Mouse (Mus musculus) left cerebral cortex, postnatal 14 days (tissue): ENCODE measurements around the gene Il31. TPM values are rescaled to one million over a fixed set of nuclear protein-coding genes. Genes with fewer than 3 reads are reported as not detected.

ENCODE experiments used
- DNase-seq, 2 experiments: peaks; one replicate each; pipeline ENCODE4 v3.0.0; 2021 to 2022; ENCODE audit warnings: low spot score in 2 of 2, mixed read lengths in 1 of 2
- intact Hi-C: fragments of 180-260 bp; cut with DNase I; formaldehyde crosslinking; loops from one replicate; pipeline ENCODE4 v1.15.1; 2025
- total RNA-seq, 2 experiments: library from RNA; stranded (reverse); gene quantifications; 2 replicates each; pipeline ENCODE4 v1.2.3; 2021

Il31 gene
- total RNA-seq, 2 experiments from 2014 or later = not detected

GRCm38 (mm10) chr5:123489935-123490334, 646 bp upstream of the Il31 start:
- intact Hi-C loops = loop anchor here (10.0 kb wide), 1 partner anchor 245 kb away; no protein-coding TSS in a partner anchor

GRCm38 (mm10) chr5:123487659-123488395, 1.5 kb downstream of the Il31 start:
- intact Hi-C loops = no loop called here
- no peak for DNase-seq

More at GRCm38 (mm10) chr5:123489935-123490334, 646 bp upstream of the Il31 start:
- DNase-seq = no peak

DNA sequence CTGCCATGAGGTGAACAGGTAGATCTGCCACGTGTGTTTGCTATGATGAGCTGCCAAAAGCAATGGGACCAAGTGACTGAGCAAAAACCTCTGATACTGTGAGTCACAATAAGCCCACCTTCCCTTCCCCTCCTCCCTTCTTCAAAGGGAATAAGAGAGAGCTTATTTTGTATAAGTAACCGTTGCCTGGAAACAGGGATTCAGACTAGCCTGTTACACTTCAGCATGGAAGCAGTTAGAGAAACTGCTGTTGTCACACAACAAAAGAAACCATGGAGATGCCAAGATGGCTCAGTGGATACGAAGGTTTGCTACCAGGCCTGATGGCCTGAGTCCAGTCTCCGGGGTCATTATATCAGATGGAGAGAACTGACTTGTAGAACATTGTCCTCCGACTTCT, 15.5 kb downstream of the Il31 start:
- intact Hi-C loops = no loop called here
- peak in 1 of 2 experiments; percentile 20 for DNase-seq

DNA sequence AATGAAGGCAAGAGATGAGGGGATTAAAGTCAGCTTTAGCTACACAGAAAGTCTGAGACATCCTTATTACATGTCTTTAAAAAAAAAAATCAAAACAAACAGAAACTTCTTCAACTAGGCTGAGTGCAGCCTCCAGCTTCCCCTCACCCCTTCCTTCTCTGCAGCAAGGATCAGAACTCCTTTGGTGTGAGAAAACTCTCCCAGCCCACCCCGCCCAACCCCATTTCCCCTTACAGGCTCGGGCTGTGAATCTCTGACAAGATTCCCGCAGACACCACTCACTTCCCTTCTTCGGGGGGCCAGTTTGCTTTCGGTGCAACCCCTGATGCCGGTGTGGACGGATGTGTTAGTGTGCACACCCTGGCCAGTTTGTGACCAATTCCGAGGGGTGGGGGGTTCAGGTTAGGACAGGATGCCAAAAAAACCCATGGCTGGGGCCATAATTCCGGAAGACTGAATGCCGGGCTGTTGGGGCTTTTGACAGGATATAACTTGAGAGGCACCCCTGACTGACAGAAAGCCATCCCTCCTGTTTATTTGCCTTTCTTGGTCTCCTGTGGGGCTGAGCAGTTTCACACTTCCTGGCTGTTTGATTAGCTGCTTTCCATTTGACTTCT, 18.4 kb downstream of the Il31 start:
- no peak for DNase-seq
- intact Hi-C loops = no loop called here

- intact Hi-C loops = no loop called here
- no peak for DNase-seq
These were observed 24.7 kb downstream of the Il31 start for GRCm38 (mm10) chr5:123464638-123465037.

DNA sequence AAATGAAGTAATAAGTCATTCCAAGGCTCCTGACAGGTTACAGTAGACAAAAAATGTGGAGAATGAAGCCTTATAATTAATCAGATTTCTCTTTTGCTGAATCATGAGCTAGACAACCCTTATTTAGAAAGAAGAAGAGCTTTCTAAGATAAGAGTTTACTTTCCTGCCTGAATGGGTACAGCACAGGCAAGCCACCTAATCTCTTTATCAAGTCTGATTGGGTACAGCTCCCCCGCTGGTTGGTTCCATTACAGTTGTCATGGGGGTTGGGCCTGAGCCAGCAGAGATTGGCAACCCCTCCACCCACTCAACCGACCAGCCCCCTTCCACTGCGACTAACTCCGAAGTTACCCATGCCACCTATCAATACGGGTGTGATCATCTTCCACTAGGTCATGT, 27.9 kb downstream of the Il31 start:
- no peak for DNase-seq
- intact Hi-C loops = no loop called here

GRCm38 (mm10) chr5:123451886-123452285, 37.4 kb downstream of the Il31 start:
- intact Hi-C loops = no loop called here
- no peak for DNase-seq

DNA sequence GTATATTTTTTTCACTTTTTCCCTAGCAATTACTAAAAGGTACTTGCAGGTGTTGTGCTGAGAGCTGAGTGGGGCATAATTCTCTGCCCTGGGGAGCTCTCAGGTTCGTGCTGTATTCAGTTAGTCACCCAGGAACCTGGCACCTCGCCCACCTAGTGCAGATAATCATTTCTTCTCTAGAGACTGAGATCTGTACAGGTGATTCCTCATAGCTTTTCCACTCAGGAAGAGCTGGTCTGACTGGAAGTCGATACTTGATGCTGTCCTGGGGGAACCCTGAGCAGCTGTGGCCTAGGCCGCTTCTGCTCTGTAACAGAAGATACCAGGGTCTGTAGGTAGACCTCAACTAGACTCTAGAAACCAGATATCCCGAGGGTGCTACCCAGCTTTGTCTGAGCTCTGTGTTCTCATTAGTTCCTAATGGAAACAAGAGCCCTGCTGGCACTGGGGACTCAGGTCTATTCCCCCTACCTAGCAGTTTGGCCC, 44.4 kb downstream of the Il31 start:
- intact Hi-C loops = loop anchor here (1.0 to 10.0 kb wide), 2 partner anchors 54 to 170 kb away; no protein-coding TSS in a partner anchor
- no peak for DNase-seq

GRCm38 (mm10) chr5:123444069-123444468, 45.2 kb downstream of the Il31 start:
- intact Hi-C loops = loop anchor here (1.0 to 10.0 kb wide), 2 partner anchors 55 to 171 kb away; no protein-coding TSS in a partner anchor
- DNase-seq = peak; percentile 84 to 87

DNA sequence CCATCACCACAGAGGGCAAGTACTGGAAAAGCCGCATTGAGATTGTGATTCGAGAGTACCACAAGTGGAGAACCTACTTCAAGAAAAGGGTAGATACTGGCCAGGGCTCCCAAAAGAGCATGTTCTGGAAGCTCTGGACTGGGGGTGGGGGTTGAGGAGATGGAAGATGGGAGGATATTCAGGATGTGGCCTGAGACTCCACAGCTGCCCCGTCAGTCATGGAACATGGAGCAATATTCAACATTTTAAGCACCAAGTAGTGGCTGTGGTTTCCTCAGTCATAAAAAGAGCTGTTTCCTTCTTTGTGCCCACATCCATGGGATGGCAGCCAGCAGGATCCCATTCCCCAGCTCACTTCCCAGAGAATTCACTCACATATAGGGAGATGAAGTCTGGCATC, 47.0 kb downstream of the Il31 start:
- DNase-seq = no peak
- intact Hi-C loops = loop anchor here (10.0 kb wide), 1 partner anchor 173 kb away; no protein-coding TSS in a partner anchor

DNA sequence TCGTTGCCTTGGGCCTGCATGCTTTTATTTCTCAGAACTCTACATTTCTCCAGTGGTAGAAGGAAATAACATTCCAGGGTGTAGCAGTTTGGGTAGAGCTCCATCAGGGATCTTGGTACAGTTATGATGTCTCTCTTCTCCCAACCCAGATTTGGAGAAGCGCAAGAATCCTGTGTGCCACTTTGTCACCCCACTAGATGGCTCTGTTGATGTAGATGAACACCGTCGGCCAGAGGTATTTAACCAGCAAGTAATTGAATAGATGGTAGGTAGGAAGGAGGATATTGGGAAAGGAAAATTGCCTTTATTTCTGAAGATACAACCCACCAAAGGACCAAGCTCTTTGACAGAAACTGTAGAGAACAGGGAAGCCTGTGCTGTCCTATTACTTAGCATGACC, 48.6 kb downstream of the Il31 start:
- no peak for DNase-seq
- intact Hi-C loops = loop anchor here (10.0 kb wide), 1 partner anchor 174 kb away; no protein-coding TSS in a partner anchor

- intact Hi-C loops = loop anchor here (5.0 to 10.0 kb wide), 2 partner anchors 175 to 188 kb away; partner anchors contain the start of gene Wdr66
These were observed 49.3 kb downstream of the Il31 start for GRCm38 (mm10) chr5:123439941-123440340.

DNA sequence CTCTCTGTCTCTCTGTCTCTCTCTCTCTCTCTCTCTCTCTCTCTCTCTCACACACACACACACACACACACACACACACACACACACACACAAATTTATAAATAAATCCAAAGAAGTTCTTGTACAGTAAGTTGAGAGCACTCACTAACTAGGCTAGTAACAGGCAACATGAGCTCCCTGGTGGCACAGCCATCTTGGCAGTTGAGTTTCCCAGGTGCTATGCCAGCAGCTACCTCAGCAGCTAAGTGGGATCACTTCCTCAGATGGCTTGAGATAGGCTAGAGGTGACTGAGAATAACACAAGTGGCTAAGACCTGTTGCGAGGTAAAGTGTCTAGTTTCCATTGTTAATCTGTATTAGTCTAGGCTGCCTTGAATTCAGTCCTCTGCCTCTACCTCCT, 50.0 kb downstream of the Il31 start:
- intact Hi-C loops = loop anchor here (5.0 kb wide), 1 partner anchor 187 kb away; the partner anchor contains the start of gene Wdr66
- no peak for DNase-seq

More at GRCm38 (mm10) chr5:123439941-123440340, 49.3 kb downstream of the Il31 start:
- DNase-seq = peak in 1 of 2 experiments; percentile 48

DNA sequence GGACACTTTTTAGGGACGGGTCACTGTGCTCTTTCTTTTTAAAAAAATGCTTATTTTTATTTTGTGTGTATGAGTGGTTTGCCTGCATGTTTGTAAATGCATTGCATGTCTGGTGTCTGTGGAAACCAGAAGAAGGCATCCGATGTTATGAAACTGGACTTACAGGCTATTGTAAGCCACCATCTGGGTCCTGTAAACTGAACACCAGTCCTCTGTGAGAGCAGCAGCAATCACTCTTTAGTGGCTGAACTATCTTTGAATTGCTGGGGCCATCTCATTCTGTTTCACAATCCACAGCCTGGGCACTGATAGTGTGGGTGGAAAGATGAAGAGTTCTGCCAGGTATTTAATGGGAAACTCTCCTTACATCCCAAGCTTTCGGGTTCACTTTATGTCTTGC, 50.9 kb downstream of the Il31 start:
- intact Hi-C loops = loop anchor here (5.0 kb wide), 1 partner anchor 186 kb away; the partner anchor contains the start of gene Wdr66
- no peak for DNase-seq

GRCm38 (mm10) chr5:123436780-123437175, 52.5 kb downstream of the Il31 start:
- intact Hi-C loops = loop anchor here (1.0 to 5.0 kb wide), 2 partner anchors 59 to 184 kb away; partner anchors contain the start of gene Wdr66
- DNase-seq = peak; percentile 66 to 70

DNA sequence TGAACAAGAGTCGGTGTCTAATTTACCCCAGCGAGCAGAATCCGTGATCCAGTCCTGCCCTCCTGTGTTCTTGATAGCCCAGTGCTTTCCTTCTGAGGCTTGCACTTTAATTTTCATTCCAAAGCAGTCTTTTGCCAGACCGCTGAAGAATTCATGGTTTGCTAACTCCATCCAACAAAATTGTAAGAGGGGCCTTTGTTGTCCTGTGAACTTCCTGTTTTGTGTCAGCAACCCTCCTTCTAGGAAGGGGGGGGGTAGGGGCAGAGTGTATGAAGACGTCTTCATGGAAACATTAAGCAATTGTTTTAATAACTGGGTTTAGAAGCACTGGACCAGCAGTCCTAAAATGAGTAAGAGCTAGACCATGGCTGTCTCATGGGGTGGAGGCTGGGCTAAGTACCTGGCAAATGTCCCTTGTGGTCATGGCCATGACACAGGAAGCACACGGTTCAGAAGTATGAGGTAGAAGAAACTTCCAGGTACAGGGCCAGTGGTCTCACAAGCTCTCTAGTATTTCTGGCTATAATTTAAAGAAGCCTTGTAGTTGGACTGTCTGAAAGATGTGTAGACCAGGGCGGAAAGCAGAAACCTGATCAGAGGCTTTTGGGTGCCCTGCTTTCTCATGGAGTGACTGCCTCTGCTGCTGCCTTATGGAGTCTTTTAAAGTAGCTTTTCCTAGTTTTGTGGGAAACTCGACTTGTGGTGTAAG, 53.1 kb downstream of the Il31 start:
- intact Hi-C loops = loop anchor here (5.0 kb wide), 1 partner anchor 184 kb away; the partner anchor contains the start of gene Wdr66
- DNase-seq = no peak

DNA sequence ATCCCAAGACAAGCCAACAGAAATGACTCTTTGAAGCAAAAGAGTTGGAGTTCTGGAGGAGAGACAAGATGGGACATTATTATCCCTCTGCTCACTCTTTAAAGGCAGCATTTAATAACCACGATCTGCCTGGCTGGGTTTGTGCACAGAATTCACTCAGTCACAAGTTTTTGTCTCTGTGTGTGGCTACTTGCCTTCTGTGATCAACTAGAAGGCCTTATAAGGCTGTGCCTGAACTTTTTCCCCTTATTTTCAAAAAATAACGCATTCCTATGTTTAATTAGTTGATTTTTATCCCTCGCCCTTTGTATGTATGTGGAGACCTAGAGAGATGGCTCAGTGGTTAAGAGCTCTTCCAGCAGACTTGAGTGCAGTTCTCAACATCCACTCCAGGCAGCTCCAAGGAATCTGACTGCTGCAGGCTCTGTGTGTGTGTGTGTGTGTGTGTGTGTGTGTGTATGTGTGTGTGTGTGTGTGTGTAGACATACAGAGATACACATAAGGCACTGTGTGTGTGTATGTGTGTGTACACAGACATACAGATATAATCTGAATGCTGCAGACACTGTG, 56.9 kb downstream of the Il31 start:
- intact Hi-C loops = loop anchor here (5.0 kb wide), 1 partner anchor 40 kb away; the partner anchor contains the start of gene Mlxip
- peak in 1 of 2 experiments; percentile 38 for DNase-seq

GRCm38 (mm10) chr5:123431524-123432304, 57.6 kb downstream of the Il31 start:
- intact Hi-C loops = loop anchor here (5.0 kb wide), 1 partner anchor 39 kb away; the partner anchor contains the start of gene Mlxip
- DNase-seq = peak in 1 of 2 experiments; percentile 50
